Mouse (Mus musculus): ENCODE results near the gene Vsig10. TPM values are rescaled to one million over a fixed set of nuclear protein-coding genes. Genes with fewer than 3 reads are reported as not detected.

Gene Vsig10
- polyA plus RNA-seq, 1 experiment from 2014 or later = 5.4 TPM

DNA sequence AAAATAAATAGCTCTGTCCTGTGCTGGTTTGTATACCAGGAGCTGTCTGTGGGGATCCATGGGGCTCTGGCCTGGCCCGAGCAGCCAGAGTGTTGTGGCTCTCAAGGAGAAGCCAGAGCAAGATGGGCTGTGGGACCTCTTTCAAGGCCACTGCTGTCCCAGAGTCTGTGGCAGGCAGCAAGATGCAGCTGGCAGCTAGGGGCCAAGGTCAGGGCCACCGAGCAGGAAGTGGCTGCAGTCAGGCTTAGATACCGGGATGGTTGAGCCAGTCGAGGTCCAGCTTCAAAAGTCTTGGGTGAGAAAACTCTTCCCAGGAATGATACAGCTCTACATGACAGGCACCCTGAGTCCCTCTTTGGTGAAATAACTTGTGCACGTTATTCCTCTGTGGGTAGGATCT is 28.1 kb downstream of the Vsig10 start:
- H3K9me3 ChIP-seq = 0 out of 2 replicates have a peak, but pooled peaks cover 3% of the 10 kb centered on the region
- peaks cover 21% of the 10 kb centered on the region for H3K36me3 ChIP-seq
- H3K4me3 ChIP-seq = no peak overlapping the region
- 73% methylated on average over 5 of the region's 5 CpGs for WGBS
- DNase-seq (ENCODE audit: low spot score) = no peak
- no peaks in the 10 kb centered on the region for H3K4me1 ChIP-seq
- no peak overlapping the region for H3K27ac ChIP-seq
- no peaks in the 10 kb centered on the region for H3K27me3 ChIP-seq (ENCODE audit: insufficient read depth, poor library complexity, severe bottlenecking)

DNA sequence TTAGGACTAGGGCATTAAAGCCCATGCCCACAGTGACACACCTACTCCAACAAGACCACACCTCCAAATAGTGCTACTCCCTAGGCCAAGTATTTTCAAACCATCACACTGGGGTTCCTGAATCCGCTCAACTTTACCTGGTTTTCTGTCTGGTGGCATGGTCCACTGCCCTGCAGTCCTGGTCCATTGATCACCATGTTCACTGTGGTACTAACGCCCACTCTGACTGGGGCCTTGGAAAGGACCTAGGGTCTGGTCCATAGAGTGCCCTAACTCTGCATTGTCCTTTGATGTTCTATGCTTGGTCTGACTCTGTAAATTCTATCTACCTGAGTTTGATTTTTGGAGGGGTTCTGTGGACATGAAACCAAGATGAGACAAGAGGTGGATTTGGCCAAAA is 29.0 kb downstream of the Vsig10 start:
- peaks cover 21% of the 10 kb centered on the region for H3K36me3 ChIP-seq
- H3K27ac ChIP-seq = no peak overlapping the region

DNA sequence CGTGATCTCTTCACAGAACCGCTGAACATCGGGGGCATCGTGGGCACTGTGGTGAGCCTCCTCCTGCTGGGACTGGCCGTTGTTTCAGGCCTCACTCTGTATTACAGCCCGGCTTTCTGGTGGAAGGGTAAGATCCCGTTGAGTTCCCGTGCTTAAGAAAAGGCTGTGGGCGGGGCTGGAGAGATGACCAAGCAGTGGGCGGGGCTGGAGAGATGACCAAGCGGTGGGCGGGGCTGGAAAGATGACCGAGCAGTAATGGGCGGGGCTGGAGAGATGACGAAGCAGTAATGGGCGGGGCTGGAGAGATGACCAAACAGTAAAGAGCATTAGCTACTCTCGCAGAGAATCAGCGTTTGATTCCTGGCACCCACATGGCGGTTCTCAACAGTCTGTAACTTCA is 29.4 kb downstream of the Vsig10 start:
- WGBS = 29% methylated on average over 19 of the region's 19 CpGs
- Histone ChIP-seq H3K4me3 (peak overlapping the region; percentile 19; the same call in 1 of the 2 replicates), H3K27me3 (ENCODE audit: insufficient read depth, poor library complexity, severe bottlenecking) (no peaks in the 10 kb centered on the region), H3K36me3 (peaks cover 21% of the 10 kb centered on the region), H3K4me1 (no peaks in the 10 kb centered on the region), H3K9me3 (0 out of 2 replicates have a peak, but pooled peaks cover 3% of the 10 kb centered on the region), H3K27ac (no peak overlapping the region)
- peak; percentile 90 for DNase-seq (ENCODE audit: low spot score)

More for the DNA sequence above, 29.0 kb downstream of the Vsig10 start:
- 93% methylated on average over 2 of the region's 2 CpGs for WGBS
- DNase-seq (ENCODE audit: low spot score) = no peak
- H3K9me3 ChIP-seq = 0 out of 2 replicates have a peak, but pooled peaks cover 3% of the 10 kb centered on the region
- no peaks in the 10 kb centered on the region for H3K4me1 ChIP-seq
- no peaks in the 10 kb centered on the region for H3K27me3 ChIP-seq (ENCODE audit: insufficient read depth, poor library complexity, severe bottlenecking)
- no peak overlapping the region for H3K4me3 ChIP-seq

DNA sequence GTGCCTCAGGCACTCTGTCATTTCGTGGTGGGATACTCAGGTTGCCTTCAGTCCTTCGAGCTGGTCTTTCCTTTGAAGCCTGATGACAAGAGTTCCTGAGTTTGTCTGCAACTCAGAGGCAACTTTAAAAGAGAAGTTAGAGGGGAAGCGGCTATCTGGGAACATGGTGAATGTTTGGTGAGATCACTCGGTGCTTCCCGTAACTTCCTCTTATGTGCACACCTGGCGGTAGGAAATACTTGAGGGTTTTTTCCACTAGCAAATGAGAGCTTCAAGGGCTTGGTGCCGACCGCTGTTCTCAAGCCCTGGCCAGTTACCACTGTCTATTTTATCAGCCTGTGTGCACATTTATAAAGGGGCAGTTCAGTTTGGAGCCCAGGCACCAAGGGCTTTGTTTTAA is 35.2 kb downstream of the Vsig10 start:
- peaks cover 25% of the 10 kb centered on the region for H3K4me1 ChIP-seq
- H3K4me3 ChIP-seq = no peak overlapping the region
- no peak overlapping the region for H3K27ac ChIP-seq
- 68% methylated on average over 8 of the region's 8 CpGs for WGBS
- H3K36me3 ChIP-seq = peaks cover 5% of the 10 kb centered on the region; the same call in 1 of the 2 replicates
- H3K9me3 ChIP-seq = no peaks in the 10 kb centered on the region
- no peak for DNase-seq (ENCODE audit: low spot score)
- H3K27me3 ChIP-seq (ENCODE audit: insufficient read depth, poor library complexity, severe bottlenecking) = no peaks in the 10 kb centered on the region

DNA sequence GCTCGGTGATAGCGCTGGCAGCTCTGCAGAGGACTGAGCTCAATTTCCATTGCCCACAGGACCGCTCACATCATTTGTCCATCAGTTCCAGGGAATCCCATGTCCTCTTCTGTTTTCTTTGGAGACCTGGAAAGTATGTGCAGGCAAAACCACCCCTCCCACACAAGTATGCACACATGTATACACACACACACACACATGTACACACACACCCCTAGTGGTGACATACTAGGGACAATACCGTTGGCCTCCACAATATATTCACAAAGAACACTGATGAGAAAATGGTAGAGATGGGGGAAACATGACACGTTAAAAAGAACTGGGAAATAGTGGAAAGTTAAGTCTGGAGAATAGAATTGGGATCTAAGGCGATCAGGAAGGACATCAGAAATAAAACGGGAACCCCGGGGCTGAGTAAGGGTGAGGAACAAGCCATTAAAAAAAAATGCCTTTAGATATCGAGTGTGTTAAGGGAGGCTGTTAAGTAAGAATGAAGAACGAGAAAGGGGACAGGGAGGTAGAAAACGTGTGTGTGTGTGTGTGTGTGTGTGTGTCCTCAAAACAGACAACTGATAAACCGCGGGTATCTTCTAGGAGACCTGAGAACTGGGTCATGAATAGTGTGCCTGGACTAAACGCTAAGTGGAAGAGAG is 36.9 kb downstream of the Vsig10 start:
- H3K4me3 ChIP-seq = peak overlapping the region; percentile 97
- H3K27ac ChIP-seq = peak overlapping the region; percentile 96
- H3K4me1 ChIP-seq = peaks cover 41% of the 10 kb centered on the region
- no peaks in the 10 kb centered on the region for H3K36me3 ChIP-seq
- 41% methylated on average over 14 of the region's 14 CpGs for WGBS
- no peaks in the 10 kb centered on the region for H3K9me3 ChIP-seq
- DNase-seq (ENCODE audit: low spot score) = no peak
- no peaks in the 10 kb centered on the region for H3K27me3 ChIP-seq (ENCODE audit: insufficient read depth, poor library complexity, severe bottlenecking)

DNA sequence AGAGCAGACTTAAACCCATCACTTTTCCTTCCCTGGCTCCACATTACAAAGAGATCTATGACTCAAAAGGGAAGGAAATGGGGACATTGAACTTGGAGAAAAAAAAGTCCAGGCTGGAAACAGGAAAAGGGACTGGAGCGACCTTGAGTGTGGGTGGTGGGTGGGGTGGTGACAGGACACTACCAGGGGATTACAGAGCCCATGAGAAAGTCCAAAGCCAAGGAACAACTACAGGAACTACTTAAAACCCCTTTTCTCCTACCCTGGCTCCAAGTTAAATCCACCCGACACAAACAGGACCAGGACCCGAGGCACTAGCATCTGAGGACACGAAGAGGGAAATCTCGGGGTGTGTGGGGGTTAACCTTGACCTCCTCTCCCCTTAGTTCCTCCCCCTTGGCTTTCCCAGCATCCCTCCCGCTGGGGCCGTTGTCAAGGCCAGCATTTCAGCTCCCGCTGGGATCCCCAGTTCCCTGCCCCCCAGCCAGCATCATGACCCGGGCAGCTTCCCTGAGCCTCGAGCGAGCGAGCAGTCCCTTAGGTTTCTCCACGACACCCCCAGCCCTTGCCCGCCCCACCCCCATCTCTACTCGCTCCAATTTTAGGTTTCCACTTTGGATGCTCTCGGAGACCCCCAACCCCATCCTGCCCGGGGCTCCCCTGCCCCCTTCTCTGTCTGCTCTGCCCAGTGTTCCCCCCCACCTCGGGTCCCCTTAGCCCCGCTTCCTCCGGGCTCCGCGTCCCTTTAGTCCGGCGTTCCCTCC is 37.7 kb downstream of the Vsig10 start:
- H3K27ac ChIP-seq = peak overlapping the region; percentile 96
- no peaks in the 10 kb centered on the region for H3K27me3 ChIP-seq (ENCODE audit: insufficient read depth, poor library complexity, severe bottlenecking)
- 0% methylated on average over 23 of the region's 24 CpGs for WGBS
- H3K9me3 ChIP-seq = no peaks in the 10 kb centered on the region
- H3K4me3 ChIP-seq = peak overlapping the region; percentile 97
- H3K36me3 ChIP-seq = no peaks in the 10 kb centered on the region
- peaks cover 48% of the 10 kb centered on the region for H3K4me1 ChIP-seq
- DNase-seq (ENCODE audit: low spot score) = peak; percentile 83

DNA sequence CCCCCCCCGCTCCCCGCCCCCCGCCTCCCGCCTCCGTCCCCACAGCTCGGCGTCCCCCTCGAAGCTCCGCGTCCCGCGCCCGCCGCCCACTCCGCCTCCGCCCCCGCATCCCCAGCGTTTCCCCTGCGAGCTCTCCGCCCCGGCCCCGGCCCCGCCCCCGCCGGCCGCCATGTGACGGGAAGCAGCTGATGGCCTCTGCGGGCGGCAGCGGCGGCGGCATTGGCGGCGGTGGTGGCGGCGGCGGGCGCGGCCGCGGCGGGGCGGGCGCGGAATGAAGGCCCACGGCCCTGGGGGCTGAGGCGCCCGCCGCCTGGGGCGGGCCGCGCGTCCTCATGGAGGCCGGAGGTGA is 38.2 kb downstream of the Vsig10 start, which contains the start of gene Wsb2:
Gene Wsb2 (plus strand): TSS at position 176 of the 349 bp plus-strand sequence.
- H3K4me1 ChIP-seq = peaks cover 54% of the 10 kb centered on the region
- peak; percentile 92 for DNase-seq (ENCODE audit: low spot score)

DNA sequence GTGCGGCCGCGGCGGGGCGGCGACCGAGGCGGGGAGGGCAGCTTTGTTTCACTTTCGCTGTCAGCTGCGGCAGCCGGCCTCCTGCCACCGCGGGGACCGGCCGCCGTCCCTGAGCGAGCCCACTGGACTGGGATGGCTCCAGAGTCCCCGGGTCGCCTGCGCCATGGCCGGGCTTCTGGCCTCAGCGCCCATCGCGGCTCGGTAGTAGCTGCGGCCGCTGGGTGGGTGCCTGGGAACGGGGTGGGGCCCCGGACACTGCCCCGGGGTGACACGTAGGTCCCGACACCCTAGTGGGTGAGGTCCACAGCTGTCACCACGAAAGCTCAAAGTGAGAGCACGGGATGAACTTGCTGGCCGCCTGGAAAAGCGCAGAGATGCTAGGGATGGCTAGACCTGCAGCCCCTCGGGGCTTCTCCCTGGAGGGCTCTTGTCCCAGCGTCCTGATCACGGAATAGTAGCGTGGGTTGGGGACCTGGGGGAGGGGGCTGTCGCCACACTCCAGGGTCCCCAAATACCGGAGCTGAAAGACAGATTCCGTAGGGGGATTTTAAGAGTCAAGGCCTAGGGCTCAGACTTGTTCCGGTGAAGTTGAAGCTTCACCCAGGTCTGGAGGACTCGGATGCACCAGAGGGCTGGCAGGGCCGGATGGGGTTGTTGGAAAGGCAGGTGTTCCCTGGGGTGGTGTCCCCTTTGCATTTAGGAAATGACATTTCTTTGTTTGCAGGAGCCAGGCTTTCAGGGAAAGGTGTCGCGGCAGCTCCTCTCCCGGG is 38.8 kb downstream of the Vsig10 start:
- Histone ChIP-seq H3K4me1 (peaks cover 58% of the 10 kb centered on the region), H3K27ac (peak overlapping the region; percentile 96), H3K36me3 (no peaks in the 10 kb centered on the region), H3K4me3 (peak overlapping the region; percentile 97), H3K9me3 (no peaks in the 10 kb centered on the region), H3K27me3 (ENCODE audit: insufficient read depth, poor library complexity, severe bottlenecking) (no peaks in the 10 kb centered on the region)
- WGBS = 1% methylated on average over 46 of the region's 49 CpGs
- DNase-seq (ENCODE audit: low spot score) = no peak

More for the DNA sequence above, 38.2 kb downstream of the Vsig10 start, which contains the start of gene Wsb2:
- no peaks in the 10 kb centered on the region for H3K27me3 ChIP-seq (ENCODE audit: insufficient read depth, poor library complexity, severe bottlenecking)
- H3K4me3 ChIP-seq = peak within 1 kb of the TSS; percentile 97
- H3K36me3 ChIP-seq = no peaks in the 10 kb centered on the region
- no peaks in the 10 kb centered on the region for H3K9me3 ChIP-seq
- 1% methylated on average over 33 of the region's 54 CpGs for WGBS
- H3K27ac ChIP-seq = peak within 1 kb of the TSS; percentile 96

DNA sequence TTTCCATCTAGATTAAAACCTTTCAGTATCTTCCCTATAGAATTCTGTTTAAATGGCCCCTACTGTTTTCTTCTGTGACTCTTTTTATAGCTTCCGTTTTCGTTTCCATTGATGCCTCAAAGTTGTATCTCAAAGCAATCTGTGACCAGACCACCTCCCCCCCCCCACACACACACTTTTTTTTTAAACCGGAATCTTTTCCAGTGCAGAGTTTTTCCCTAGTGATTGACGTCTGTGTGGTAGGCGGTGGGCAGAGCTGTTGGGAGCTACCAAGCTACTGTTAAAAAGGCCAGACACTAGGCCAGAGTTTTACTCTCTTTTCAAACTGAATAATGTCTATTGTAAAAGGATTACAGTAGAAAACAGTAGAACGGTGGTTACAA is 39.4 kb downstream of the Vsig10 start:
- Histone ChIP-seq H3K4me3 (peak overlapping the region; percentile 97), H3K9me3 (no peaks in the 10 kb centered on the region), H3K27me3 (ENCODE audit: insufficient read depth, poor library complexity, severe bottlenecking) (no peaks in the 10 kb centered on the region), H3K4me1 (peaks cover 64% of the 10 kb centered on the region), H3K27ac (peak overlapping the region; percentile 96), H3K36me3 (no peaks in the 10 kb centered on the region)
- no peak for DNase-seq (ENCODE audit: low spot score)
- WGBS = 11% methylated on average over 6 of the region's 6 CpGs

DNA sequence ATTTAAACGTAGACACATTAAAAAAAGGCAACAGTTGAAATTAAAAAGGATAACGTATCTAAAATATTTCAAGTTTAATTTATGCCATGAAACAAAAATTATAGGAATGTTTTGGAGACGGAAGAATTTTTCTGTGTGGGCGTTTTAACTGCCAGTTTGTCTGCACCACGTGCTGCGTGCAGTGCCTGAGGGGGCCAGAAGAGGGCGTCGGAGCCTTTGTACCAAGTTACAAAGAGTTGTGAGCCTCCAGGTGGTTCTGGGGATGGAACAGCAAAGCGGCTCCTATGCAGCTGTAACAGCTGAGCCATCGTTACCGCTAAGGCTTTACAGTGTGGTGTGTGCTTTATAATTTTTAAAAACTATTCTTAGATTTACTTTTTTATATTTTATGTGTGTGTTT is 39.8 kb downstream of the Vsig10 start:
- H3K4me1 ChIP-seq = peaks cover 69% of the 10 kb centered on the region
- WGBS = 31% methylated on average over 11 of the region's 11 CpGs

DNA sequence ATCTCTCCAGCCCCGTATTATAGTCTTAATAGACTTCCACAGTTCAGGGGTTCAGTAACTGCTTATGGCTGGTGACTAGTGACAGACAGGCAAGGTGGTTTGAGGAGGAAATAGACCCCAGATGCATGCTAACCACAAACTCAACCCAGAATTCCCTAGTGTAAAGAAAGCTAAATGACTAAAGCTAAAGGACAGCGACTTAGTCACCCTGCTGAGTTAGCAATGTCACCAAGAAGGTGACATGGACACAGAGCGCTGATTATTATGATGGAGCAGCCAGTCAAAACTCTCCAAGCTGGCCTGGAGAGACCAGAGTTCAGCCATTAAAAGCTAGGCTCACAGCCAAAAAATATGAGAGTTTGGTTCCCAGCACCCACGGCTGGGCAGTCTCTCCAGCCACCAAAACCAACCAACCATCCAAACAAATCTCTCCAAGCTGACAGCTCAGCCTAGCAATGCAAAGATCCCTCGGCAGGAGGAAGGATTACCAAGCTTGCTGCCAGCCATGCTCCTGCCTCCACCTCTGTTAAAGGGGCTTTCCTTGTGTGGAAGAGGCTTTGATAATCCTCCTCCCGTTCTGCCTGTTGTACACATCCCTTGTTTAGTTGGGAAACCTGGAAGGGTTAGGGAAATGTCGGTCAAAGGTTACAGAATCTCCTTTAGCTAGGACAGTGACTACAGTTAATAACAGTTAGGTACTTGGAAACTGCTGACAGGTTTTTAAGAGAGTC is 40.8 kb downstream of the Vsig10 start:
- 41% methylated on average over 7 of the region's 7 CpGs for WGBS
- Histone ChIP-seq H3K4me3 (no peak overlapping the region; the same call in 1 of the 2 replicates), H3K9me3 (no peaks in the 10 kb centered on the region), H3K4me1 (peaks cover 72% of the 10 kb centered on the region), H3K36me3 (peaks cover 13% of the 10 kb centered on the region), H3K27ac (peak overlapping the region; percentile 81; the same call in 1 of the 2 replicates), H3K27me3 (ENCODE audit: insufficient read depth, poor library complexity, severe bottlenecking) (no peaks in the 10 kb centered on the region)
- no peak for DNase-seq (ENCODE audit: low spot score)

More for the DNA sequence above, 39.8 kb downstream of the Vsig10 start:
- Histone ChIP-seq H3K36me3 (peaks cover 4% of the 10 kb centered on the region; the same call in 1 of the 2 replicates), H3K27me3 (ENCODE audit: insufficient read depth, poor library complexity, severe bottlenecking) (no peaks in the 10 kb centered on the region), H3K27ac (no peak overlapping the region), H3K4me3 (peak overlapping the region; percentile 97), H3K9me3 (no peaks in the 10 kb centered on the region)
- no peak for DNase-seq (ENCODE audit: low spot score)

DNA sequence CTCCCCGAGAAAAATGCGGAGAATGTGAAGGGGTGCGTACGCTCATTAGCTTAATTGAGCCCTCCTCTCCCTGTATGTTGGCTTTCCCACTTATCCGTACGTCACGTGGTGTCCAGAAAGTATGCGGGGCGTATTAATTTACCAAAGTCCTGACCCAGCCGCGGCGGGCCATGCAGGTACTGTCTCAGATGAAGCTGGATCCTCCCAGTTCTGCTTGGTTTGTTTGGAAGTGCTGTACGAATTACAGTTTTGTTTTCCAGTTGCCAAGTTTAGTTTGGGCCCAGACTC is 41.3 kb downstream of the Vsig10 start:
- Histone ChIP-seq H3K36me3 (peaks cover 18% of the 10 kb centered on the region), H3K27ac (peak overlapping the region; percentile 81; the same call in 1 of the 2 replicates), H3K4me3 (no peak overlapping the region; the same call in 1 of the 2 replicates), H3K9me3 (no peaks in the 10 kb centered on the region), H3K4me1 (peaks cover 72% of the 10 kb centered on the region), H3K27me3 (ENCODE audit: insufficient read depth, poor library complexity, severe bottlenecking) (no peaks in the 10 kb centered on the region)
- WGBS = 36% methylated on average over 13 of the region's 13 CpGs
- no peak for DNase-seq (ENCODE audit: low spot score)

All from heart, embryonic 10.5 days (tissue).